Mouse (Mus musculus) megakaryocyte progenitor cell, adult 5-6 weeks (primary cell): ENCODE measurements around the gene Slc18a3. TPM values are rescaled to one million over a fixed set of nuclear protein-coding genes. Genes with fewer than 3 reads are reported as not detected.

Experiments used
- ATAC-seq: replicated peaks from 2 replicates; pipeline ENCODE4 v1.8.0; 2016; ENCODE audit warnings: mild to moderate bottlenecking, moderate TSS enrichment, inconsistent platforms; ENCODE audit not compliant: poor library complexity
- total RNA-seq, 2 experiments: library from RNA; stranded (forward) in 1 of 2; stranded (reverse) in 1 of 2; fragments of 157-497, 149-512 nt in 1 of 2; fragments of 200-1000 nt in 1 of 2; gene quantifications; 2 replicates each; pipeline versions ENCODE4 v1.2.3 to v1.2.4; 2015 to 2017

Gene Slc18a3
- total RNA-seq (2015) (not detected in 2 replicates), total RNA-seq (2017) (not detected in 2 replicates)

DNA sequence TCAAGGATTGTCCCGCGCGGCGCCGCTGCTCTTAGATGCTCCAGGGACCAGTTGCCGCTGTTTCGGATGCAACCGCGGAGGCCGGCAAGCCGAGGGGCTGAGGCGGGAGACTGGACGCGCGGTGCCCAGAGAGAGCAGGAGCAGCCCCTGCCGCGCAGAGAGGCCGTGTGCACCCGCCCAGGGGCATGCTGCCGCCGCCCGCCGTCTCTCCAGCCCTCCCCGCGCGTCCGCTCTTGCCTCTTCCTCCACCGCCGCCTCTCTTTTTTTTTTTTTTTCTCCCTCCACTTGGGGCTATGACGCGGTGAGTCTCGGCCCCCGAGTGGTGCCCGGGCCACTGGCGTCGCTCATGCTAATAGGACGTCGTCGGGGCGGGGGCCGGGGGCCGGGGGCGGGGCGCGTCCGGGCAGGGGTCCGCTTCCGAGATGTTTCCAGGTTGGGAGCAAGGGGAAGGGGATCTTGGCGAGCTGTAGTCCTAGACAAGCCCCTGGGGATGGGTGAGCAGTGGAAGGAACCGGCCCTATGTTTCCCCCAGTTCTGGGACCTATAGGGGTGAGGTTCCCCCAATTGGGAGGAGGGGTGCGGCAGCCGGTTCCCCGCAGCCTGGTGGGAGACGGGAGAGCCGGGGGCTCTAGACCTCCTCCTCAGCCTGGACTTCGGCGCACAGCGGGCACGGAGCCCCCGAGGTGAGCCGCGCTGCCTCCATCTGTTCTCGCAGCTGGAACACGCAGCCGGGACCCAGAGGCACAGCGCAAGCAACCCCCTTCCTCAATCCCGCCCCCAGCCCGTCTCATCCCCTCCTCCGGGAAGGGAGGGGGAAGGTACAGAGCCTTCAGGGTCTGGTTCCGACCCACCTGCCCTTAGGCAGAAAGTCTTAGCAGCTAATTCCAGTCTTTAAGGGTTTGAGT is at the start of gene Slc18a3:
Slc18a3 (minus strand) TSS at position 250 of the 905 bp plus-strand sequence.
- ATAC-seq, result no peak

DNA sequence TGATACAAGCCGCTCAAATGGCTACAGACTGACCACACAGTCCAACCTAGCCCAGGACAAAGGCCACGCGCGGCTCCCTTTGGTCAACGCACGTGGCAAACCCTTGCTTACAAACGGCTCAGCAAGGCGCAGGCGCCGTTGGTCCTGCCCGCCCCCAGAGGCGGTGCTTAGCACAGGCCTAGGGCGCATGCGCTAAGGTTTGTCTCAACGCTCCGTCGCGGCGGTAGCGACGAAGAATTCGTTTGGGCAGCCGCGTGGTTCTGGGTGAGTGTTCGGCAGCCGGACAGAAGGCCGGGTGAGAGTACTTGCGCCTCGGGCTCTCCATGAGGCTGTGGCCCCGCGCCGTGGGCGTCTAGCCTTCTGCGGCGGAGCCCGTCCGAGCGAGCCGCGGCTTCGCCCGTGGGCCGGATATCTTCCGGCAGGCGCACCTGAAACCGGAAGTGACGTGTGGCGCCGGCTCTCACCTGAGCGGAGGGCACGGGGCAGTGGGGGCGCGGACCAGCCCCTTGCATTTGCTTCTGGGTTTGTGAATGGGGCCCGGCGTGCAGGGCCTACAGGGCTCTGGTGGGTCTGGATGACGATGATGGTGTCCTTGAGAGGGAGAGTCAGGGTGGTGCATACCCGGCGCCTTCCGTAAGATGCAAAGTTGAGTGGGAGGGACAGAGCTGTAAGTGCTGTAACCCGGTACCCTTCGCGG is 48.8 kb upstream of the Slc18a3 start, which contains the start of gene Ercc6:
Ercc6 (plus strand) TSS at position 186 of the 697 bp plus-strand sequence.
- ATAC-seq, result peak; percentile 77

DNA sequence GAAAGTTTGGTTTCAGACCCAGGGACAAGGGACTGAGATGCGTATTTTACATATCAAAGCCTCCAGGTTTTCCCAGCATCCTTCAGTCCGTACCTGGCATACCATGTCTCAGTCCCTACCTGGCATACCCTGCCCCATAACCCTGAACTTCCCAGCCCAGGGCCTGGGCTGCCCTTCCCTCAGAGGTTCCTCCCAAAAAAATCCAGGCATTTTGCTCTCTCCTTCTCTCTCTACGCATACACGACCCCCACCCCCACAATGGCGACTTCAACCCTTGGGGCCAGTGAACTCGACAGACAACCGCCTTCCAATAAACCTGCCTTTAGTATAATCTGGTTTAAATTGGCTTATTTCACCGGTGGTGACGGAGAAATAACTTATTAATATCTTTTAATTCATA is 48.3 kb upstream of the Slc18a3 start:
- ATAC-seq, result no peak

DNA sequence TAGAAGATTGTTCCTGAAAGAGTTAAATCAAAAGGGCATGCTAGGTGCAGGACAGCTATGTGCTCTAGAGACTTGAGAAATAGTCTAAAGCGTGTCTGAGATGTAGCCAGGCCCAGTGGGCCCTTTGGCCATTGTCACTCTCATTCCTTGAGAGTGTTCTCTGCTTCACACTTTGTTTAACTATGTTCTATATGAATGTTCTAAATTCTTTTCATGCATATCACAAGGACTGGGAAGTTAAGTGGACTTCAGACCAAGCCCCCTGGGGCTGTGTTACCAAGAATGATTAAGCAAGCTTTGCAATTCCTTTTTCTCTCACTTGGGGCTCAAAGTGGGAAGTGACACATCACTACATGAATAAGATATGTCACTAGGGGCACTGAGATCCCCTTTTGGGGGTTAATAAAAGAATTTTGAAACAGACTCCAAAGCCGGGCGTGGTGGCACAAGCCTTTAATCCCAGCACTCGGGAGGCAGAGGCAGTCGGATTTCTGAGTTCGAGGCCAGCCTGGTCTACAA is 44.9 kb upstream of the Slc18a3 start:
- ATAC-seq, result peak; percentile 55

DNA sequence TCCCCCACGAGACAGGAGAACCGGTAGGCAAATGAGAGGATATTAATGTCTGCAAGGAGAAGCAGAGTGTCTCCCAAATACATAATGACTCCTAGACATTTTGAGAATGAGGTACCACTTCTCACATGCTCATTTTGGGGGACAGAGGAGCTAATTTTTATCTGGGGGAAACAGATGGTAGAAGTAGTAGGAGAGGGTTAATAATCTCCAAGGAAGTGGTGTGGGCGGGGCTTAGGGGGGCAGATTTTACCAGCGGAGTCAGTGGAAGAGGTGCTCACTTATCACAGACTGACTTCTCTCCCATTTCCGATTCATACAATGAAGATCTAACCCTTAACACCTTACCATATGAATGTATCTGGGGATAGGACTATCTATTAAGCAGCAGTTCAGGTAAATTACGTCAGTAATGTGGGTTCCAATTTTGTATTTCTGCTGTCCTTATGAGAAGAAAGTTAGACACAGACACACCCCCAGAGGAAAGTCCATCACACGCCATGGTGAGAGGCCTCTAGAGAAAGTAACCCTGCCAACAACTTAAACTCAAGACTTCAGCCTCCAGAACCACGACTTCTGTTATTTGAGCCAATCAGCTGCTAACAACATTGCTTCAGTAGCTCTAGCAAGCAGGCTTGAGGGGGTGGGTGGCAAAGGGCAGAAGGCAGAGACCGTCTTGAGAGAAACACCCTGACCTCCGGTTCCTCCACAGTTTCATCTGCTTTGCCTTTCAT is 43.6 kb upstream of the Slc18a3 start:
- ATAC-seq, result peak; percentile 67

DNA sequence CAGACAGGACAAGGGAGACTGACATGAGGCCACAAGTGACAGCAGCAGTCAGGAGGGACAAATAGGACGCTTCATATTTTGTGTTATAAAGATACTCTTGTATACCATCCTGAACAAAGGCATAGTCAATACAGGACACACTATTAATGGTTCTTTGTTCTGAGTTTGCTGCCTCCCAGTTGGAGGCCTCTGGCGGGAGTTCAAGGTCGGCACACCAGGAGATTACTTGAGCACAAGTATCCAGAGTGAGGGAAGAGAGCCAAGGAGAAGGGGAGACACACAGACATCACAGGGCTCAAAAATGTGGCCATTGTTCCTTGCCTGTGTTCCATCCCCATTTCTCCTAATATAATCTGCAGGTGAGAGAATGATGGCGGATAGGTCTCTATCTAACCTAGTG is 42.6 kb upstream of the Slc18a3 start:
- no peak for ATAC-seq

DNA sequence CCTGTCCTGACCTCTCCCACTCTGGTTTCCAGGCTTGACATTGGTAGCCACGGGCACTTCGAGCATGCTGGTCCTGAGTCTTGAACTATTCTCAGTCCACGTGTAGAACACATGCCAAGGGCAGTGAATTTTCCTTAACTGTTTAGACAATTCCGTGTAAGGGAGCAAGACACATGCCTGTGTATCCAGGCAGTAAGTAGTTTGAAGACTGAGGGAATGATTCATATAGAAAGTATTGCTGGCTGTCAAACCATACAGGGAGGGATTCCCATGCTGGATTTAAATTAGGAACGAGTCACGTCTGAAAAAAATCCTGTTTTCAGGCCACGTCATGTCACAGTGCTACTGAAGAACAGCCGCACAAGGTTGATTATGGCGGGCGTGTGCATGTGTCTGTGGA is 41.7 kb upstream of the Slc18a3 start:
- no peak for ATAC-seq

DNA sequence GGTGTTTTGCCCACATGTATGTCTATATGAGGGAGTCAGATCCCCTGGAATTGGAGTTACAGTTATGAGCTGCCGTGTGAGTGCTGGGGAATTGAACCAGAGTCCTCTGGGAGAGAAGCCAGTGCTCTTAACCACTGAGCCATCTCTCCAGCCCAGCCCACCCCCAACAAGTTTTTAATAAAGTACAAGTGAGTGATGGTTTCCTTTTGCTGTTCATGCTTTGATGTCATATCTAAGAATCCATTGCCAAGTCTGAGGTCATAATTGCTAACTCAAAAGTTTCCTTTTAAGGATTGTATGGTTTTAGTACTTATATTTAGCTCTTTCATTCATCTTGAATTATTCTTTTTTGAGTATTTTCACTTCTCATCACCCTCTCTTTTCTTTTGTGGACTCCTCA is 39.2 kb upstream of the Slc18a3 start:
- no peak for ATAC-seq

DNA sequence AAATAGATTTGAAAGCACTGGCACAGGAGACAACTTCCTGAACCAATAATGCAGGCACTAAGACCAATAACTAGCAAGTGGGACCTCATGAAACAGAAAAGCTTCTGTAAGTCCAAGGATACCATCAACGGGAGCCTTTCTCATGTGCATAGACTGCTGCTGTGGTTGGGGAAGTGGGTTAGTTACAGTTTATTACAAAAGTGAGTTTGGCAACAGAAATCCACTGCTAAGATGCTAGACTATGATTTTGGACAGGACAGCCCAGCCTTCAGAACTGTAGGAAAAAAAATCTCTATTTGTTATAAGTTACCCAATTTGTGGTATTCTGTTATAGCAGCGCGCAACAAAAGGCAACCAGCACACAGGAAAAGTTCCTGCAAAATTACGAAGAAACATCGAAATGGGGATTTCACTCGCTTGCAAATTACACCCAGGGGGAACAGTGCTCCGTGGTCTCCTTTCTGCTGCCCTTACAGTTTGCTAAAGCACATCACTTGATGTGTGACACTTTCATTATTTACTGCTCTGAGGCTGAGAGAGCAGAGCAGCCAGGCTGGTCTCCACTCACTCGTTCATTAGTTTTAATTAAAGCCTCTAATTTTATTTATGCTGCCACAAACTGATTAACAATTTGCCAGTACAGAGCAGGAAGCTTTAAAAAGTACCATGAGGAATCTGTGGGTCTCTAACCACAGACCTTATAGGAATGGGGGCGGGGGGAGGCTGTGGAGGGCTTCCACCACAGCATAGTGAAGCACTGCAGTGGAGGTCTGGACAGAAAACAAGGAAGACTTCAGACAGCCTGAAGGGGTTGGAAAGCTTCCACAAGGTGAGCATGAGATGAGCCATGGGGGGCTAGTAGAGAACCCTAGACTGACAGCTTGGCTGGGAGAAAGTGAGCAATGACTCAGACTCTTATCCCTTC is 38.4 kb upstream of the Slc18a3 start:
- peak; percentile 80 for ATAC-seq

DNA sequence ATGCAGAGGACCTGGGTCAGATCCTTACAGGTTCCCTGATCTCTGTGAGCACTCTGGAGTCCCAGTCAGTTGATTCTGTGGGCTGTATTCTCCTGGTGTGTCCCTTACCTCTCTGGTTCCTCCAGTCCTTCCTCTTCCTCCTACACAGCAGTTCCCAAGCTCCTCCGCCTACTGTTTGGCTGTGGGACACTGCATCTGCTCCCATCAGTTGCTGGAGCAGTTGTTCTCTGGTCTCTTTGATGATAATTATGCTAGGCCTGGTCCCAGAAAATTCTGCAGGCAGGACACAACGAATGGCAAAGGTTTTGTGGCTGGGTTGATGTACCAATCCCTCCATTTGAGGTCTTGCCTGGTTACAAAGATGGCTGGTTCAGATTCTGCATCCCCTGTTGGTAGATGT is 36.7 kb upstream of the Slc18a3 start:
- no peak for ATAC-seq

DNA sequence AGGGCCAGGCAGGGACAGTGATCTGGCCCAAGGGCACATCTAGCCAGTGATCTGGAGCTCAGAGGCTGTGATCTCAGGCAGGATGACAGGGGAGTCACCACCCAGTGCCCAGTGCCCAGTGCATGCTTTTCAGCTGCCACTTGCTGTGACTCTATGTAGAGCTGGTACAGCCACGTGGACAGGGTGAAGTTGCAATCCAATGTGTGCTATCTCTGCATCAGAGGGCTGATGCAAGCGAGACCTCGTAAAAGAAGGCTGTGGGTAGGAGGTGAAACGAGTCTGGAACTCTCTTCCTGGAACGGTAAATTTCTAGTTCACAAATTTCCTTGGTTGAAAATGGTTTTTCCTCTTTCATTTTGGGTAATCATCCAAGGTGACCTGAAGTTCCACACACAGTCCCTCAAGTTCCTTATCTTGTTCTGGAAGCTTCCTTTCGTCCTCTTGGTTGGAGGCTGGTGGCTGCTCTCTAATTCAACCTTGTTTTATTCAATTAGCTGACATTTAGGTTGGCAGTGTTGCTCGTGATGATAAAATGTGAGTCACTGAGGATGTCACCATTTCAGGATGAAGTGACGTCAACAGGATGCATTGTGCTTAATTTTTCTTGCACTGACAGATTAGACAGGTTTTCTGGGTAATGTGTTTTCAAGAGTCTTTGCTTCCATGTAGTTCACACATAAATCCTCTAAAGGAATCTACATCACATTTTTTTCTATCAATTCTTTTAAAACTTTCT is 31.6 kb upstream of the Slc18a3 start:
- ATAC-seq, result no peak

DNA sequence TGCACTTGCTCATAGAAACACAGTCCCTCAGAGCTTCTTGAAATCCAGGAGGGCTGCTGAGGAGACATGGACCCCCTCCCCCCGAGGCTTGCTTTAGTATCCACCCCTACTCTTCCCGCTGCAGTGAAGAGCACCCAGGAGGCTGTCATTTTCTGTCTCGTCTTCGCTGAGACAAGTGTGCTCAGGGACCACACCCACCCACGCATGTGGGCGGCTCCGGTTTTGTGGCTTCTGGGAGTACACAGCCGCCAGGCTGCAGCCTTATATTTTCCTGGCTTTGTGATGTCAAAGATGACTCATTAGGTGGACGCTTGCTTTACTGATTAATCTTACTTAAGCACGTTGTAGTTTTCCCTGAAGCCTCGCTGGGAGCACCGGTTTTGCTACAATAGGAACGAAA is 27.9 kb upstream of the Slc18a3 start:
- peak; percentile 83 for ATAC-seq

DNA sequence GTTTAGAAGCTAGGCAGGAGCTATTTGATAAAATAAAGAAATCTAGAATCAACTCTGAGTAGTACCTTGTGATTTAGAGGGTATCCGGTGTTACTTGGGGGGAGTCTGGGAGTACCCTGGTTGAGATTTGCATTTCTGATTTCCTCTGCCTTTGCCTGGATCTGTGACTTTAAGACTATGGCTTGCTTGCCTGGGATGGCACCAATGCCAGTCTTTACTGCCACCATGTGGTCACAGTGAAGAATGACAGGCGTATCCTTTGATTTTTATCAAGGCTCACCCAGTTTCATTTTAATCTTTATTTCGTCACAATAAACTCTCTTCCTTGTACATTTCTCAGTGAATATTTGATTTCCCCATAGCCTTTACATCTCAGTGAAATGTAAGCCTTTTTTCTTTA is 17.4 kb upstream of the Slc18a3 start:
- peak; percentile 84 for ATAC-seq

DNA sequence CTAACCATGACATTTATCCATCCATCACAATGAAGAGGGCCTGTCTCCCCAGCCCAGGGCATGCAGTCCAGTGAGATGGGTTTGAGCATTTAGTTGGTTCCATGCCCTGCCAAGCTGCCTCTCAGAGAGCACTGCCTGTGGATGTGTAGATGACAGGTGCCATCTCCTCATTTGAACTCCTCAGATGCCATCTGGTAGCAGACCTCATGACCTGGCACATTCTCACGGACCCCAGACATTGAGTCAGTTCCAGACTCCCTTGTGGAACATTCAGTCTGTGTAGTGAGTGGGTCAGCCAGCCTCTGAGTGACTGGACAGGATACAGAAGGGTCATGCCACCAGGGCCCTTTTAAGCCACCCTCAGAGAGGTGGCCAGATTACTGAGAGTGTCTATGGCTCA is 12.9 kb upstream of the Slc18a3 start:
- no peak for ATAC-seq

DNA sequence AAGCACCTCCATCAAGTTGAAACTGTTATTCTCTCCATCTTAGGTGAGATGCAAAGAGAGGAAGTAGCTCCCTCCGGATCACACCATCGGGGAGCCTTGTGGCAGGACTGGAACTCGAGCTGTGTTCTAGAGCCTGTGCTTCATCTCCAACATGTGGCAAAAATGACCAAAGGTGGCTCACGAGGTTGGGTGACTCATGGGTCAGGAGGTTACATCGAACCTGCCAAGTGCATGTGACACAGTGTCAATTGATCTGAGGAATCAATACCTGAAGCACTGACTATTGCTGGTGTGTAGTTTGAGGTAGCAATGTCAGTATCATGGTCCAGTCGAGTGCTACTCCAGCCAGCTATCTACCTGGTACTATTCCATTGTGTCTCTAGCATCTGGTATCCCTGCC is 11.9 kb upstream of the Slc18a3 start:
- ATAC-seq, result no peak

DNA sequence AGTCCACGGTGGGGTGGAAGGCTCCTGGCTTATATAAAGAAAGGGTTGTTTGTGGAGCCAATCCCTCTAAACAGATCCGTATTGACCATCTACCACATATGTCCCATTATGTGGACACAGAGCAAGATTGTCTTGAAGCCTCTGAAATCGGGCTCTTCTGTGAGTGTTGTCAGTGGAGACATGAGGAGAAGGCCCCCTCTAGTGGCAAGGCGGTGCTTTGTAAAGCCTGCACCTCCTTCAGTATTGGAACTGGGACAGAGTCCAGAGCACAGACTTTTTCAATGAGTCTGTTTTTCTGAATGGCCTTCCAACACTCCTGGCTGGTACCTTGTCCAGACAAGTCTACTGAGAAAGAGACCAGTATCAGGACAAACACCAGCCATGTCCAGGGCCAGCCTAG is 8.3 kb upstream of the Slc18a3 start:
- peak; percentile 64 for ATAC-seq

DNA sequence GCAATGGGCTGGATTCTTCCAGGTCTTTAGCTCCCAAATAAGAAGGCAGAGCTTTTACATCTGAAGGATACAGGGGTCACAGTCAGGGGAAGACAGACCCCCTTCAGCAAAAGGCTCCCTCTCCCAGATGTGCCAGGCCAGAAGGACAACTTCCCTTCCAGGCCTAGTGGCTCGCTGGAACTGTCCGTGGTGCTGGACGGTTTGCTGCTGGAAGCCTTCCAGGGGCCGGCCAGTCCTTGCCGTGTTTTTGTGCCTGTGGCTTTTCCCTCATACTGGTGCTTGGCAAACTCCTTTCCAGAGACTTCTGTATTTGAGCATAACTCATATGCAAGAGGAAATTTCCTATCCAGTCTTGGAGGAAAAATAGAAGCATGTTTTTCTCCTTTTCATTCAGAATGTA is 3.0 kb upstream of the Slc18a3 start:
- ATAC-seq, result peak; percentile 54; the same call in 1 of the 2 replicates

DNA sequence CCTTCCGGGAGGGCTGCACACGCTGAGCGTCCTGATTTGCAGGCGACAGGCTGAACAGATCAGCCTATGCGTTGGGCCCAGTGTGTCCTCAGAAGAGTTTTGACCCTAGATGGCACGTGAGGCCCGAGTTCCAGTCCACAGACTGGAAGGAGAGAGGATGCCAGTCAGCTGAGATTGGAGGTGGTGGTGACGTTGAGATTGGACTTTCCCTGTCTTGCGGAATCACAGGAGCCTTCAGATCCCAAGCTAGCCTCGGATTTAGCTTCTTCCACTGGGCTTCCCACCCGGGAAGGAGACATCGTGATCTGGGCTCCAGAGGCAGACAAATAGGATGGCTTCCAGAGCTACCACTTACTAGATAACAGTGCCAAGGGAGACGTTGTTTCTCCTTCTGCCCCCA is 1.2 kb upstream of the Slc18a3 start, which contains the start of gene Chat:
Chat (minus strand) TSS at position 101 of the 400 bp plus-strand sequence.
- ATAC-seq, result no peak

DNA sequence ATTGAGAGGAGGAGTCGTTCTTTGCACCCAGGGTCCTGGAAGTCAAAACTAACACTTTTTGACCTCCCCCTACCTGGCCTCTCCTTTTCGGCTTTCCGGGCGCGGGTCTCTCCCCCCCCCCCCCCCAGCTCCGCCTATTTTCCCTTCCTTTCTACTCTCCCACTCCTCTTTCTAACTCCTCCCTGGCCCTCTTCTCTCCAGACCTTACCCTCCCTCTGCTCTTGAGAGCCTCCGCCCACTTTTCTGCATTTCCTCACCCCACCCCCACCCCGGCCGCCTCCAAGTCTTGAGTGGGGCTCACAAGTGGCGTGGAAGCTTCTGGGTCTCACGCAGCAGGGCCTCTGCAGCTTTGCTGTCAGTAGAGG is 838 bp upstream of the Slc18a3 start:
- no peak for ATAC-seq
